Mouse (Mus musculus) cerebellum, postnatal 36 days (tissue): ENCODE results near the gene Cenpl.
A peak's percentile ranks its signal among the peaks of the same experiment; 100 is the strongest.

Source experiments
- DNase-seq, 2 experiments: peaks; one replicate each; pipeline ENCODE4 v3.0.0; 2021 to 2022; ENCODE audit warnings: mixed read lengths in 2 of 2

Gene Cenpl

DNA sequence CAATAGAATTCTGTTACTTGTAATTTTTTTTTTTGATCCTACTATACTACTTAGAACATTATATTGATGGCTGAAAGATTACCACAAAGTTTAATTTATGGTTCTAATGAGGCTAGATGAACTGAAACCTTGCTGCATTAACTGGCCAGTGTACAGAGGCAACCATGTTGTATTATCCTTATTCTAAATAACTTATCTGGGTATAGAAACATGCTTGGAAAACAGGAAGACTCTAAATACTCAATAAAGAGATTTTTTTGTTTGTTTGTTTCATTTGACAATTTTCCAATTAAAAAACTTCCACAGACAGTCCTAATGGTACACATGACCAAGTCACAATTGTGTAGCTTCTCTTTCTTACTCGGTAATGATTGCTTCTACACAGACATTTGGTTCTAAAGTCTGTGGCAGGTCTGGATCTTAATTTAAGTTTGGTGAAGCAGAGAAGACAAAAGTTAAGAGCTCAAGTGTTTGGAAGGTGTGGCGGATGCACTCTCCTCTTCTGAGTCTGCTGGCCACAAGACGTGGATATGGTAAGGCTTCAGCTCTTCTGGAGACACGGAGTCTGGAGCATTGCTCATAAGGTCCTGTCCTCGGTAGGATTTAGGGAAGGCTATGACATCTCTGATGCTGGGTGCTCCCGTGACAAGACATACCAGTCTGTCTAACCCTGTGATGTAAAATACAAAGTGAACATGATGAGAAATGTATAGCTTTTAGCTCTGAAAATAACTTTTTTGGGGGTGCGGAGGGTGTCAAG lies 29.1 kb upstream of the Cenpl start:
- DNase-seq: no peak

DNA sequence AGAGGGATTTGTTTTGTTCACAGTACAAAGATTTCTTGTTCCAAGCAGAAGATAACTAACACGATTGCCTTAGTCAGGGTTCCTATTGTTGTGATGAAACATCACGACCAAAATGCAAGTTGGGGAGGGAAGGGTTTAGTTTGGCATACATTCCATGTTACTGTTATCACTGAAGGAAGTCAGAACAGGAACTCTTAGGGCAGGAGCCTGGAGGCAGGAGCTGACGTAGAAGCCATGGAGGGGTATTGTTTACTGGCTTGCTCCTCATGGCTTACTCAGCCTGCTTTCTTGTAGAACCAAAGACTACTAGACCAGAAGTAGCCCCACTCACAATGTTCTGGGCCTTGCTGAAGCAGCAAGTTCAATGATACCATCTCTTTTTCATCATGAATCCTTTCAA lies 23.5 kb upstream of the Cenpl start:
- no peak for DNase-seq

- no peak for DNase-seq
Observed at GRCm38 (mm10) chr1:161057164-161057563, 13.3 kb upstream of the Cenpl start.

GRCm38 (mm10) chr1:161063351-161063750 lies 7.2 kb upstream of the Cenpl start:
- DNase-seq: no peak

- no peak for DNase-seq
Observed at GRCm38 (mm10) chr1:161071272-161071620, 733 bp downstream of the Cenpl start.

DNA sequence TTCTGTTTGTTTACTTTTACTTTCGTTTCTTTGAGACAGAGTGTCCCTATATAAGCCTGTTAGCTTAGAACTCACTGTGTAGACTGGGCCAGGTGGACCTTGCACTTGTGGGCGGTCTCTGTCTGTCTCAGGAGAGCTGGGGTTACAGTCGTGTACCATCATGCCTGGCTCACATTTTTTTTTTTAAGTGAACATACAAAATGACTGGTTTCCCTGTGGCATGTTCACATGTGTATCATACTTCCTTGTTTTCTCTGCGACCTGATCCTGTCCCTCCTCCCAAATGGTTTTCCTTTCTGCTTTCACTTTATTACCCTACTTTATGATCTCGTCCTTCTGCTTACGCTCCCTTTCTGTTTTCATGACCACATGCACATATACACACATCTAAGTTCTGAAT lies 5.7 kb downstream of the Cenpl start:
- DNase-seq: no peak

- DNase-seq: no peak
Observed at GRCm38 (mm10) chr1:161077243-161077642, 6.7 kb downstream of the Cenpl start.

- no peak for DNase-seq
Observed at GRCm38 (mm10) chr1:161099721-161100405, 29.4 kb downstream of the Cenpl start.

GRCm38 (mm10) chr1:161103842-161104241 lies 33.3 kb downstream of the Cenpl start:
- DNase-seq: no peak

- DNase-seq: no peak
Observed at GRCm38 (mm10) chr1:161109216-161109615, 38.7 kb downstream of the Cenpl start.

GRCm38 (mm10) chr1:161114591-161114990 lies 44.1 kb downstream of the Cenpl start:
- no peak for DNase-seq

GRCm38 (mm10) chr1:161122661-161123418 lies 52.3 kb downstream of the Cenpl start:
- DNase-seq: no peak

DNA sequence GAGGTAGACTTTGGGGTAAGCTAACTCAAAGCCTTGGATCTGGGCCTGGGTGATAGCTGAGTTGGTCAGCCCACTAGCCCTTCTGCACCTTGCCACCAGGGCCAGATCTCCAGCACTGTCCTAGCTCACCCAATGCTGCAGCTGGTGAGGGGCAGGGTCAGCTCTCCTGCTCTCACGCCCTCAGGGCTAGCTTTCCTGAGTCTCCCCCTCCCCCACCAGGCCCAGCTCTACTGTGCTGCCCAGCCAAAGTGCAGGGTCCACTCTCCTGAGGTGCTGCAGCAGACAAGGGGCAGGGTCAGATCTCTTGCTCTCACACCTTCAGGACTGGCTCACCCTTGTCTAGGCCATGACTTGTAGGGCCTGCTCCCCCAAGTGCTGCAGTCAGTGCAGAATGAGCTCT lies 55.9 kb downstream of the Cenpl start:
- DNase-seq: no peak

GRCm38 (mm10) chr1:161130726-161131664 lies 60.5 kb downstream of the Cenpl start, which contains the start of gene Klhl20:
Klhl20 (minus strand) TSS chr1:161131511.
- peak; percentile 93 to 99 for DNase-seq
